Mouse (Mus musculus): Measurements from ENCODE around the gene Uaca. TPM values are rescaled to one million over a fixed set of nuclear protein-coding genes. Genes with fewer than 3 reads are reported as not detected.
"Not testable (repeated sequence)": the region's sequence is repeated elsewhere in the genome, so short reads cannot be mapped to it uniquely, and the experiment has no call there.

Uaca gene
- total RNA-seq, 2 experiments from 2014 or later = 5.6 to 7.0 TPM

GRCm38 (mm10) chr9:60794841-60795351 is 554 bp downstream of the Uaca start:
- DNase-seq = no peak

GRCm38 (mm10) chr9:60796076-60796475 is 1.7 kb downstream of the Uaca start:
- DNase-seq = no peak

- DNase-seq = no peak
Measured at GRCm38 (mm10) chr9:60797126-60797525, 2.8 kb downstream of the Uaca start.

GRCm38 (mm10) chr9:60799061-60799460 is 4.7 kb downstream of the Uaca start:
- DNase-seq = no peak

GRCm38 (mm10) chr9:60800663-60801382 is 6.5 kb downstream of the Uaca start:
- no peak for DNase-seq

- DNase-seq = no peak
Measured at GRCm38 (mm10) chr9:60801746-60802145, 7.4 kb downstream of the Uaca start.

GRCm38 (mm10) chr9:60802341-60802740 is 8.0 kb downstream of the Uaca start:
- no peak for DNase-seq

GRCm38 (mm10) chr9:60806021-60806420 is 11.7 kb downstream of the Uaca start:
- DNase-seq = no peak

- no peak for DNase-seq
Measured at GRCm38 (mm10) chr9:60807996-60808395, 13.7 kb downstream of the Uaca start.

- DNase-seq = no peak
Measured at GRCm38 (mm10) chr9:60813139-60813880, 19.0 kb downstream of the Uaca start.

- no peak for DNase-seq
Measured at GRCm38 (mm10) chr9:60815502-60815901, 21.2 kb downstream of the Uaca start.

- DNase-seq = no peak
Measured at GRCm38 (mm10) chr9:60817585-60817984, 23.2 kb downstream of the Uaca start.

GRCm38 (mm10) chr9:60818582-60818981 is 24.2 kb downstream of the Uaca start:
- DNase-seq = not testable (repeated sequence)

GRCm38 (mm10) chr9:60819340-60819739 is 25.0 kb downstream of the Uaca start:
- DNase-seq = no peak

- no peak for DNase-seq
Measured at GRCm38 (mm10) chr9:60821501-60821900, 27.2 kb downstream of the Uaca start.

GRCm38 (mm10) chr9:60822681-60823080 is 28.3 kb downstream of the Uaca start:
- DNase-seq = no peak

- no peak for DNase-seq
Measured at GRCm38 (mm10) chr9:60825506-60825905, 31.2 kb downstream of the Uaca start.

GRCm38 (mm10) chr9:60826759-60827158 is 32.4 kb downstream of the Uaca start:
- no peak for DNase-seq

GRCm38 (mm10) chr9:60828196-60828595 is 33.9 kb downstream of the Uaca start:
- no peak for DNase-seq

- DNase-seq = no peak
Measured at GRCm38 (mm10) chr9:60829610-60830009, 35.3 kb downstream of the Uaca start.

GRCm38 (mm10) chr9:60830079-60830478 is 35.7 kb downstream of the Uaca start:
- no peak for DNase-seq

GRCm38 (mm10) chr9:60832233-60832632 is 37.9 kb downstream of the Uaca start:
- no peak for DNase-seq

- no peak for DNase-seq
Measured at GRCm38 (mm10) chr9:60836151-60836550, 41.8 kb downstream of the Uaca start.

- no peak for DNase-seq
Measured at GRCm38 (mm10) chr9:60837078-60837448, 42.7 kb downstream of the Uaca start.

Measured in layer of hippocampus, postnatal 36 days (tissue).